Mouse (Mus musculus) right cerebral cortex, postnatal 36 days (tissue): ENCODE data around the gene Arcn1.

Experiments used
- DNase-seq, 2 experiments: peaks; one replicate each; pipeline ENCODE4 v3.0.0; 2022; ENCODE audit warnings: low spot score in 2 of 2, mixed read lengths in 1 of 2

The Arcn1 gene

GRCm38 (mm10) chr9:44719632-44720357 is 47.9 kb downstream of the Arcn1 start:
- DNase-seq, result no peak

- DNase-seq, result no peak
Measured at GRCm38 (mm10) chr9:44718937-44719631, 48.6 kb downstream of the Arcn1 start.

GRCm38 (mm10) chr9:44717822-44718242 is 49.8 kb downstream of the Arcn1 start:
- DNase-seq, result peak in 1 of 2 experiments; percentile 29

GRCm38 (mm10) chr9:44716997-44717821 is 50.4 kb downstream of the Arcn1 start:
- DNase-seq, result no peak

GRCm38 (mm10) chr9:44715705-44716362 is 51.8 kb downstream of the Arcn1 start:
- no peak for DNase-seq

GRCm38 (mm10) chr9:44715109-44715508 is 52.5 kb downstream of the Arcn1 start:
- DNase-seq, result no peak

- no peak for DNase-seq
Measured at GRCm38 (mm10) chr9:44713574-44713973, 54.1 kb downstream of the Arcn1 start.

GRCm38 (mm10) chr9:44713080-44713479 is 54.6 kb downstream of the Arcn1 start:
- no peak for DNase-seq

GRCm38 (mm10) chr9:44711602-44712001 is 56.0 kb downstream of the Arcn1 start:
- DNase-seq, result no peak

- DNase-seq, result no peak
Measured at GRCm38 (mm10) chr9:44710213-44710612, 57.4 kb downstream of the Arcn1 start.

- DNase-seq, result no peak
Measured at GRCm38 (mm10) chr9:44709600-44709999, 58.0 kb downstream of the Arcn1 start.

GRCm38 (mm10) chr9:44708925-44709324 is 58.7 kb downstream of the Arcn1 start:
- peak in 1 of 2 experiments; percentile 24 for DNase-seq

- DNase-seq, result no peak
Measured at GRCm38 (mm10) chr9:44708429-44708765, 59.2 kb downstream of the Arcn1 start.

- no peak for DNase-seq
Measured at GRCm38 (mm10) chr9:44707749-44708428, 59.8 kb downstream of the Arcn1 start.

- no peak for DNase-seq
Measured at GRCm38 (mm10) chr9:44699730-44700129, 67.9 kb downstream of the Arcn1 start.

GRCm38 (mm10) chr9:44699196-44699595 is 68.4 kb downstream of the Arcn1 start:
- no peak for DNase-seq

GRCm38 (mm10) chr9:44697866-44698265 is 69.8 kb downstream of the Arcn1 start:
- no peak for DNase-seq

GRCm38 (mm10) chr9:44693071-44693470 is 74.6 kb downstream of the Arcn1 start:
- no peak for DNase-seq

GRCm38 (mm10) chr9:44691671-44692520 is 75.7 kb downstream of the Arcn1 start:
- peak; percentile 79 to 80 for DNase-seq
